Mouse (Mus musculus) kidney, embryonic 14.5 days (tissue): ENCODE results near the gene Slc15a1. TPM values are rescaled to one million over a fixed set of nuclear protein-coding genes. Genes with fewer than 3 reads are reported as not detected.
A peak's percentile ranks its signal among the peaks of the same experiment; 100 is the strongest.
"Not testable (repeated sequence)": the region's sequence is repeated elsewhere in the genome, so short reads cannot be mapped to it uniquely, and the experiment has no call there.

ENCODE experiments used
- ATAC-seq: fragments of 200-750 bp; cut with Nextera tagmentation; 2 replicates; pipeline ENCODE4 v1.8.0; 2017; ENCODE audit warnings: moderate number of reproducible peaks, mild to moderate bottlenecking, moderate TSS enrichment, moderate library complexity; ENCODE audit not compliant: low FRiP score, low TSS enrichment
- H3K27ac ChIP-seq: fragments of 300-500 bp; sonication (generic); 2 replicates; pipeline ENCODE4 v1.5.1; 2014; ENCODE audit warnings: low read depth, mild to moderate bottlenecking, low read length, moderate library complexity, mixed read lengths
- H3K27me3 ChIP-seq: fragments of 300-500 bp; sonication (generic); 2 replicates; pipeline ENCODE4 v1.6.1; 2014; ENCODE audit warnings: mild to moderate bottlenecking, low read length; ENCODE audit not compliant: control insufficient read depth, insufficient read depth
- H3K36me3 ChIP-seq: fragments of 300-500 bp; sonication (generic); 2 replicates; pipeline ENCODE4 v1.6.1; 2014; ENCODE audit warnings: low read length, mixed read lengths; ENCODE audit not compliant: control insufficient read depth, insufficient read depth
- H3K4me1 ChIP-seq: fragments of 300-500 bp; sonication (generic); 2 replicates; pipeline ENCODE4 v1.6.1; 2014; ENCODE audit warnings: low read length, mixed read lengths; ENCODE audit not compliant: control insufficient read depth, insufficient read depth
- H3K4me2 ChIP-seq: fragments of 300-500 bp; sonication (generic); replicated peaks from 2 replicates; pipeline ENCODE4 v1.6.1; 2014; ENCODE audit warnings: low read depth, mild to moderate bottlenecking, low read length
- H3K4me3 ChIP-seq: fragments of 300-500 bp; sonication (generic); 2 replicates; pipeline ENCODE4 v1.5.1; 2014; ENCODE audit warnings: mild to moderate bottlenecking, low read length
- H3K9ac ChIP-seq: fragments of 300-500 bp; sonication (generic); 2 replicates; pipeline ENCODE4 v1.6.1; 2014; ENCODE audit warnings: low read depth, mild to moderate bottlenecking, low read length, moderate library complexity
- H3K9me3 ChIP-seq: fragments of 300-500 bp; sonication (generic); 2 replicates; pipeline ENCODE4 v1.6.1; 2016; ENCODE audit warnings: low read length; ENCODE audit not compliant: control insufficient read depth
- WGBS: fragments of 180-500 bp; shearing (Covaris S2); extraction: QIAGEN DNeasy Blood & Tissue Kit; methylation state at CpG from one replicate; pipeline ENCODE4 v1.1.7; 2014; 5-methylcytosine and 5-hydroxymethylcytosine counted together
- polyA plus RNA-seq: library from polyadenylated mRNA; unstranded; fragments of >200 nt; fragmentation: Nextera tagmentation; extraction: Ambion mirVana; gene quantifications from 2 replicates; pipeline ENCODE4 v1.2.1, GENCODE M21; 2014

The Slc15a1 gene
- polyA plus RNA-seq, 1 experiment from 2014 or later = 0.15 TPM

- 91% methylated on average over 11 of the region's 12 CpGs for WGBS
- Histone ChIP-seq H3K27ac (no peak overlapping the region), H3K36me3 (no peaks in the 10 kb centered on the region)
Measured at GRCm38 (mm10) chr14:121416626-121417319, 88.3 kb downstream of the Slc15a1 start.

DNA sequence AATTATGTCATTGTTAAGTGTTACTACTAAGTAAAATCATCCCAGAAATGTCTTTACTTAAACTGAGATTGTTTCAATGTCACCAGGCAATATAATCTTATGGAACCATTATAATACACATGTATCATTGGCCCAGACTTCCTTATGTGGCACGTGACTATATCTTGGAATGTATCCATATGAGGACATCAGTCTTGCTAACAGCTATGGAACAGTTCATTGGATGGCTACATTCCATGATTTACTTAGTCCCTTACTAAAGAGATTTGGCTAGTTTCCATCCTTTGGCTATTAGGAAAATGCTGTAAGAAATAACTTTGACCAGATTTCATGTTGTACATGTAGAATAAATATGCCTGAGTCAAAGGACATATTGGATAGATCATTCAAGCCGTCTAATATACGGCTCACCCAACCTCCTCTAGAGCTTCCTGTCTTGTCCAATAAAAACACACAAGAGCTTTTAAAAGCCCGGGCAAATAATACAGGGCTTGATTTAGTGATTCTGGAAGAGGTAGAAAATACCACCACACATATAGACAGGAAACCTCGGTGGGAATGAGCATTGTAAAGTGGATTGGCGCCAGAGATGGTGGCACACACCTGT is 90.3 kb downstream of the Slc15a1 start:
- H3K27ac ChIP-seq = no peak overlapping the region

More at GRCm38 (mm10) chr14:121416626-121417319, 88.3 kb downstream of the Slc15a1 start:
- H3K4me1 ChIP-seq = no peaks in the 10 kb centered on the region
- no peak overlapping the region for H3K9ac ChIP-seq
- H3K27me3 ChIP-seq = no peaks in the 10 kb centered on the region
- no peak overlapping the region for H3K4me2 ChIP-seq
- H3K4me3 ChIP-seq = no peak overlapping the region
- peaks cover 4% of the 10 kb centered on the region; the same call in 1 of the 2 replicates for H3K9me3 ChIP-seq
- ATAC-seq = no peak

GRCm38 (mm10) chr14:121413726-121414125 is 91.3 kb downstream of the Slc15a1 start:
- H3K4me3 ChIP-seq, H3K9me3 ChIP-seq, ATAC-seq, H3K4me2 ChIP-seq, H3K27me3 ChIP-seq, H3K36me3 ChIP-seq, H3K9ac ChIP-seq, H3K4me1 ChIP-seq, H3K27ac ChIP-seq: not testable (repeated sequence)
- WGBS = 81% methylated on average over 1 of the region's 1 CpGs

More for the DNA sequence above, 90.3 kb downstream of the Slc15a1 start:
- Histone ChIP-seq H3K36me3 (no peaks in the 10 kb centered on the region), H3K4me3 (no peak overlapping the region), H3K9me3 (no peaks in the 10 kb centered on the region), H3K4me2 (no peak overlapping the region), H3K9ac (no peak overlapping the region), H3K4me1 (no peaks in the 10 kb centered on the region), H3K27me3 (no peaks in the 10 kb centered on the region)
- 57% methylated on average over 6 of the region's 6 CpGs for WGBS
- ATAC-seq = peak; percentile 73; the same call in 1 of the 2 replicates

Other genes with a start within 250 kb of the Slc15a1 start
- 24.2 and 51.5 TPM in 2 replicates for gene Stk24, start 125.2 kb downstream of the Slc15a1 start, polyA plus RNA-seq